Mouse (Mus musculus) lung, postnatal 25 days (tissue): ENCODE measurements around the gene Hoxc6.
A peak's percentile ranks its signal among the peaks of the same experiment; 100 is the strongest.

Experiments
- DNase-seq: peaks from one replicate; pipeline ENCODE4 v3.0.0; 2022; ENCODE audit warnings: low spot score

Hoxc6 gene

DNA sequence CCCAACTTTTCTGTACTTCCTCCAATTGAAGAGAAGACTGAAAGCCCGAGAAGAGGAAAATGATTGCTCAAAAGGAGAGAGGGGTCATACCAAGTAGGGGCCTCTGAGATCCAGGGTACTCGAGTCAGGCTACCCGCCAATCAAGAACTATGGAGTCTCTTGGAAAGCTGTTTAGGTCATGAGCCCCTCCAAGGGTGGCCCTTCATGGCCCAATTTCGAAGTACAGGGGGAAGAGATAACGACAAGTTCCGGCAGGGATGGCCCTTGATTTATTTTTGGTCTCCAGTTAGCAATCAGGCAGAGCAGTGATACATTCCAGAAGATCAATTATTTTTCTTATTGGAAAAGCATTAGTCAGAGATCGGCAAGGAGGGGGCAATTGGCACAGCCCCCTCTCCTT lies 6.3 kb upstream of the Hoxc6 start:
- no peak for DNase-seq

DNA sequence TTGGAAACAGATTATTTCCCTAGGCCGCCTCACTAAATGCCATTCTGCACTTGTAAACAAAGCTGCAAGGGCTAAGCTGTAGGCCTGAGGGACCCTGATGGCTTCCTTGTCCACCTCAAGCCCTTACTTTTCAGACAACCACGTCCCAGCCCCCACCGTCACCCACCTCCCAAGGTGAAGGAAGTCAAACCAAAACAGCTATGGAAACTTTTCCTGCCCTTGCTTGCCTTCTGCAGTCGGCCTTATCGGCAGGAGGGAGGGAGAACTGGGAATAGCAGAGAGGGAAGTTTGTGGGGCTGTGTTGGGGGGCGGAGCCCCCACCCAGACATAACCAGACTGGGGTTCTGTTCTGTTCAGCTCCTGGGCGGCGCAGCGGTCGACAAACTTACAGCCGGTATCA lies 5.9 kb upstream of the Hoxc6 start:
- no peak for DNase-seq

DNA sequence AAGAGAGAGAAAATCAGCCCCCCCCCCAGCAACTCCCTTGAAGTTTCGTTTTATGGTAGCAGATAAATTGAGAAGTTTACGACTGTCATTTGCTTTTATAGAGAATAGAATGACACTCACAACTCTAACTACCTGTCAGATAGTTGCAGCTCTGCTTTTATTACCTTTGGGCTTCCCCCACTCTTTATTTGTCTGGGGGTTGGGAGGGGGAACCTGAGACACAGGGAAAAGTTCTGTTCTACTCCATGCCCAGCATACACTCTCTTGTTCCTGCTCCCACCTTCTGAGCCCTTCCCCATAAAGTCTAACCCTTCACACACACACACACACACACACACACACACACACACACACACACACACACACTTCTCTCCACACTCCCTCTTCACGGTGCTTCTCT lies 5.2 kb upstream of the Hoxc6 start:
- no peak for DNase-seq

DNA sequence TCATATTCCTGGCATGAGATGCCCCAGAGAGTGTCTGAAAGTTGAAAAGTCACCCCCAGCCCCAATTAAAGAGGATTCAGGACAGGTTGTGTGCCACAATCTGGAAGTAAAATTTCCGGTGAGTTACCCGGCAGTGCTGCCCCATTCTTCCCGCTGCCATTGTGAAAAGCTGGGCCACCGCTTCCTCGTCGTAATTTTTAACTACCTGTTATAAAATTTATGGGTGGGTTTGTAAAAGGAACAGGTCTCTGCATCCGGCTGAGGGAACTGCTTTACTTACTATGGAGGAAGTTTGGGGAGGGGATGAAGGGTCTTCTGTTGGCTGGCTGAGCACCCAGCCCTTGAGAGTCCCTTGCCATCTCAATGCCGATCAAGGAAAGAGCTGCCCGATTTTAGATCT lies 1.5 kb upstream of the Hoxc6 start:
- no peak for DNase-seq

DNA sequence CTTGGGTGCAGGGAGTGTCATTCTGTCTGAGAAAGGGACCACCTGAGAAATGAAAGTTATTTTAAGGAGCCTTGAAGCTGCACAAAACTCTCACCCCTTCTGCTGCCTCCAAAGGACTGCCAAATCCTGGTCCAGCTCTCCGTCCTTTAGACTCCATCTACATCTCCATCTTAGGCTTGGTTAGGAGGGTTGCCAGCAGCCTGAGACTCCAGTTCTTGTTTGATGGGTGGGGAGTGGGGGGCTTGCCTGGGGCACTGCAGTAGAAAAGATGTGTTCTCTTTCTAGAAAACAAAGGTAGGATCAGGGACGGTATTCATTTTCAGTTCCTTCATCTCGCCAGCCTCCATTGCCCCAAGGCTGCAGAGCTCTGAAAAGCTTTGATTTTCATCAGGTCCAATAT lies 626 bp upstream of the Hoxc6 start:
- no peak for DNase-seq

DNA sequence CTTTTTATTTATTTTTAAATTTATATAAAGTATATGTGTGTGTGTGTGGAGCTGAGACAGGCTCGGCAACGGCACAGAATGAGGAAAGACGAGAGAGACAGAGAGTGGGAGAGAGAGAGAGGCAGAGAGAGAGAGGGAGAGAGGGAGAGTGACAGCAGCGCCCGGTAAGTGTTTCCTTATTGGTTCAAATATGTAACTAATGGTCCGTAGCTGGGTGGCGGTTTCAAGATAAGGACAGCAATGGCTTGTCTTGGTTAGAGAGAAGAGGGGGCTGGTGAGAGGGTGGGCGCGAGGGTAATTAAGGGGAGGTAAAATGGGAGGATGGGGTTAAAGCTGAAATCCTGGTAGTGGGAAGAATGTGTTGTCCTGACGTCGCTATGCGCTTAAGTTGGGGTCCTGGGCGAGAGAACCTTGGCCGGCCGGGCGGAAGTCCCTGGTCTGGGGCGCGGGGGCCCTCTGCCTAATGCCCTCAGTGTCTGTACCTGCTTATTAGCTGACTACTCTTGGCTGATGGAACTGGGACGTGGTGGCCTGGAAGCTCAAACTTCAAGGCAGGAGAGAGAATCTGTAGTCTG lies 638 bp downstream of the Hoxc6 start:
- no peak for DNase-seq

DNA sequence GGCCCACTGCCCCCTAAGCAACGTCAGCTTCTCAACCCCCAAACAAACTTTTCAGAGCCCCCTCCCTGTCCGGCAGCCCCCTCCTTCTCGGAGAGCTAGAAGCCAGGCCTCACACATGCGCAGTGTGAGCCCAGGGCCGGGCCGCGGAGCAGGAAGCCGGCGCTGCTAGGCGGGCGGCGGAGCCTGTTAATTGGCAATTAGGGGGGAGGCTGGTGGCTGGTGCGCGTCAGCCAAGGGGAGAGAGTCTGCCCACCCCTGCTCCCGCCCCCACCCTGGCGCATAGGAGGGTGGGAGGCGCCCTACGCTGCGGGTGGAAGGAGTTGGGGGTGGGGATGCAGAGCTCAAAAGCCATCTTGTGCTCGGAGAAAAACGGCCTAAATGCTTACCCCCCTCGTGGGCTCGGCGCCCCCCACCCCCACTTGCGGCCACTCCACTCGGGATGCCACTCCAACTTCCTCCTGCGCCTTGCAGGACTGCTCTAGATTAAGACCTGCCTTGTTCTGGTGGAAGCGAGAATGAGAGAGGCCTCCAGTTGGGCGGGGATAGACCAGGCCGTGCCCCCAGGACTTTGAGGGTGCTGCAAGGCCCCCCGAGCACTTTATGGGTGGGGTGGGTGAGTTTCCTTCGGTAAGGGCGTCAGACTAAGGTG lies 1.2 kb downstream of the Hoxc6 start:
- peak; percentile 12 for DNase-seq

DNA sequence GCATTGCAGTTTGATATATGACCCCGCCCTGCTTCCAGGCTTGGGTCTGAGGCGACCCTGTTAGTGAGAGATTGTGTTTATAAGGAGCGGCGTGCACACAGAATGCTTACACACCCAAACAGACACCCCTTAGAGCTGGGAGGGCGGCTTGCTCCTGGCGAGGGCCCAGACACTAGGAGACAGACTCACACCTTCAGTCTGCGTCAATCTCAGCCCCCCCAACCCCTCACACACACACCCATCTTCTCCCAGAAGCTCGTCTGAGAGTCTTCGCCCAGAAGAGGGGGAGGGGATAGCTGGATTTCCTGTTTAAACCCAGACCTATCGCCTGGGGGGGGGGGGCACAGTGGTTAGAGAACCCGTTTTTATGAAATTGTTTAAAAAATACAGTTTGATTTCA lies 1.9 kb downstream of the Hoxc6 start:
- no peak for DNase-seq

DNA sequence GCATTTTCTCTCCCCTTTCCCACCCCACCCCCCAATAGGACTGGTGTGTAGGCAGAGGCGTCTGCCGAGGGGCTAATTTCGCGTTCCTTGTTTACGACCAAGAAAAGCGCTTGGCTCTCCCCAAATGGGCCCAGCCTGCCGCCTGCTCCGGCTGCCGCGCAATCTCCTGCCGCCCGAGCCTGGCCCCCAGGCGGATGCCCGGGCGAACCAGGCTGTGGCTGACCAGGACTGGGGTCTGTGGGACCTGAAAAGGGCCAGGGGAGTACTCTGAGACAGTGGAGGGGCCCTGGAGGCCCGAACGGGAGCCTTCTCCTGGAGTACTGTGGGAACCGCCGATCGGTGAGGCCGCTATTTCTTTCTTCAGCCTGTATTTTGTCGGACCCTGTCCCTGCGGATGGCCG lies 2.4 kb downstream of the Hoxc6 start:
- DNase-seq, result no peak

DNA sequence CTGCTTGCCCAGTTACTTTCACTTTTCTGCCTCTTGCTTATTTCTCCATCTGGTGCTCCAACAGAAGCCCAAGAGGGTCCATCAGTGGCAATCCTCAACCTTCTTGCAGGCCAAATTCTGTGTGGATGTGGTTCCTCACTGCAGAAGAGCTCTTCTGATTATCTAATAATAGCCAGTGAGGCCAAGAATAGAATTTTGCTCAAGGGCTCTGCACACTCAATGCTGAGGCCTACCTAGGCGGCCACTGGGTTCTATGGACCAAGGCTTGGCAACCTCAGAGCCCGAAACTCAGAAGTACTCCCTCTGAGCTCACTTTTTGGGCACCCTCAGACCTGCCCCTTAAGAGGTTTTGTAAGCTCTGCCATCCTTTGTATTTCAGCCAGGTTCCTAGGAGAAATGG lies 3.3 kb downstream of the Hoxc6 start:
- no peak for DNase-seq

DNA sequence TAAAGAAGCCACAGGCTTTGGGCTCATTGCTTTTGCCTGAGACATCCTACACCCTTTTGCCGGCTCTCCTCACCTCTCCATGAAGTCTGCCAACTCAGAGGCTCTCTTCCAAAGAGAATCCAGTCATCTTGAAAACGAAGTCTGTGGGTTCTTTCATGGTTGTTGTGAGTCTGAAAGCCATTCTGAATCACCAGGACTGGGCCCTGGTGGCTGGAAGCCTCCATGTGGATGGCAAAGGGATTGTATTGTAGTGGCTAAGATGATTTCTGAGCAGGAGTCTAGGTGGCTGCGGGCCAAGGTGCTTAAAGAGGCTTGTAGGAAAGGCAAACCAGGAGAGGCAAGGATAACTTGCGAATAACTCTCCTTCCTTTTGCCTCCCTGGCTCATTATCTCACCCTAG lies 4.1 kb downstream of the Hoxc6 start:
- DNase-seq, result no peak

DNA sequence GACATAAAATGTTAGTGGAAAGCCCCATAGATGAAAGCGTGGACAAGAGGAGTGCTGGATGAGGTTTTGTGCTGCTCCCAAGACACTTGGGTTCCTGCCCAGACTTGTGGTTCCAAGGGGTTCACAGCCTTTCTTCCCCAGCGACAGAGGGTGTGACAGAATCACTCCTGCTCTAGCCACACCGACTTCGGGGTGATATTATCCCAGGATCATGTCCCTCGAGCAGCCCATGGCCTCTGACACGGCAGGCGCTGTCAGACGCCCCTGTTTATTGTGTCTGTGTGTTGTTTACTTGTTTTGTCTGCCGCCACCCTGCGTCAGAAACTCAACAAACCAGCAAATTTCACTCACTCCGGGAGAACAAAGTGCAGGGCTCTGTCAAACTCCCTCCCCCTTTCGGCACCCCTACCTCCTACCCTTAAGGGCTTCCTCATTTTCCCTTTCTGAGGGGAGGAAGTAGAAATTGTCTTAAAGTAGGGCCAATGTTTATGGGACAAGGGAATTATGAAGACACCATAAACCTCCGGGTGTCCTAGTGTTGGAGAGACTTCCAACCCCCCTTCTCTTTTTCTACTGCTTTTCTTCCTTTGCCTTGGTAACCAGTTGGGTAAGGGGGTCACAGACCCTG lies 4.9 kb downstream of the Hoxc6 start:
- no peak for DNase-seq

DNA sequence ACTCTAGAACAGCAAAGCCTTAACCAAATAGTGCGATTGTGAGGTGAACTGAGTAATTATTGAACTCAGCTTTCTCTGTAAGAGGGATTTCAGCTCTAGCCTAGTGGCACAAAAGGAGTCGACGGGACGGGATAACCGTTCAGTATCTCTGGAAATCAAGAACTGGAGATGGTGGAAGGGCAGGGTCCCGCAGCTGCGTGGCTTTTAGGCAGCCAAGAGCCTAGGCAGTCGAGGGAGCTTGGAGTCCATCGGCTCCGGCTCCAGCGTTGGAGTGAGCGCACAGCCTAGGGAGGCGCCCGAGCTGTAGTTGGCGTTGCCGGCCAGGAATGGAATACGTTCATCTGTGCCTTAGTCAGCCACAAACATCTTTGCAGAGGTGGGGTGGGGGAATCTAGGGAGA lies 7.3 kb downstream of the Hoxc6 start:
- DNase-seq, result no peak

DNA sequence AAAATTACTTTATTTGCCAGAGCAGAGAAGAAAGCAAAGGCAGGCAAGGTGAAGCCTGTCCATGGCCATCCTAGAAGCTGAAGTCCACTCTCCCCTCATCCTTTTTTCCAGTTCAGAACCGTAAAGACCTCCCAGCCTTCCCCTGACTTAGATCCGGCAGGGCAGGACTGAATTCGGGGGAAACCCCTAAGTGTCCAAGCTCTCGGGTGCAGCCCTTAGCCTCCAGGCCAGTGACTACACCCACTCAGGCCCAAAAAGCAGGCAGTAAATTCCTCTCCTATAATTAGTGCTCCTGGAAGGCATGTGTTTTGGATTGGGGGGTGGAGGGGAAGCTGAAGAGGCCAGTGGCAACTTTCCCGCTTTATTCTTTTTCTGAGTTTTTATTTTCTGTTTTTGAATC lies 7.7 kb downstream of the Hoxc6 start:
- no peak for DNase-seq

DNA sequence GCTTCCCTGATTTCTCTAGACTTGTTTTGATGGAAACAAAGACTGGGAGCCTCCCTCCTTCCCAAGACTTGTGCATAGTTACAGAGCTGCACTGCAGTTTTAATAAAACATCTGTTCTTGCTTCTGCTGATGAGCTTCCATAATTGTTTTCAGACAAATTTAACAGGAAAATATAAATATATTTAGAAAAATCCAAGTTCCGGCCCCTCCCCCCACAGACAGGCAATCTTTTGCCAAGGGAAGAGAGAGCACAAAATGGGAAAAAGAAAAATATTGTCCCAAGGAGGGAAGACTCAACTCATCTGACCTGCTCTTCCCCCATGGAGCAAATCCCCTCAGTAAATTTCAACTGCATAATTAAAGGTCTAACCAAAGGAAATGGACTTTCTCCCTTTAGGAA lies 8.3 kb downstream of the Hoxc6 start:
- DNase-seq, result no peak

DNA sequence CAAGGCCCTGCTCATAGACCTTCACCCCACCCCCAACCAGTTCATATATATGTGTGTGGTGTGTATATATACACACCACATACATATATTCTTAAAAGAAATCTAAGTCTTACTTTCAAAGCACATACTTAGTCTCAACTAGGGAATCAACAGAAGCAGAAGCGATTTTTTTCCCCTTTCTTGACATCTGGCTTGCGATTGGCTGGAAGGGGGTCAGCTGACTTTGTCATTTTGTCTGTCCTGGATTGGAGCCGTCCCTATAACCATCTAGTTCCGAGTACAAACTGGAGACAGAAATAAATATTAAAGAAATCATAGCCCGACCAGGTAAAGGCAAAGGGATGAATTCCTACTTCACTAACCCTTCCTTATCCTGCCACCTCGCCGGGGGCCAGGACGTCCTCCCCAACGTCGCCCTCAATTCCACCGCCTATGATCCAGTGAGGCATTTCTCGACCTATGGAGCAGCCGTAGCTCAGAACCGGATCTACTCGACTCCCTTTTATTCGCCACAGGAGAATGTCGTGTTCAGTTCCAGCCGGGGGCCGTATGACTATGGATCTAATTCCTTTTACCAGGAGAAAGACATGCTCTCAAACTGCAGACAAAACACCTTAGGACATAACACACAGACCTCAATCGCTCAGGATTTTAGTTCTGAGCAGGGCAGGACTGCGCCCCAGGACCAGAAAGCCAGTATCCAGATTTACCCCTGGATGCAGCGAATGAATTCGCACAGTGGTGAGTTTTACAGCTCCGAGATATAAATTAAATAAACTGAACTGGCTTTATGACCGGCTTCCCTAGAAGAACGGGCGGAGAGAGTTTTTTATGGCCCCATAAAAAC lies 11.4 kb downstream of the Hoxc6 start:
- no peak for DNase-seq

DNA sequence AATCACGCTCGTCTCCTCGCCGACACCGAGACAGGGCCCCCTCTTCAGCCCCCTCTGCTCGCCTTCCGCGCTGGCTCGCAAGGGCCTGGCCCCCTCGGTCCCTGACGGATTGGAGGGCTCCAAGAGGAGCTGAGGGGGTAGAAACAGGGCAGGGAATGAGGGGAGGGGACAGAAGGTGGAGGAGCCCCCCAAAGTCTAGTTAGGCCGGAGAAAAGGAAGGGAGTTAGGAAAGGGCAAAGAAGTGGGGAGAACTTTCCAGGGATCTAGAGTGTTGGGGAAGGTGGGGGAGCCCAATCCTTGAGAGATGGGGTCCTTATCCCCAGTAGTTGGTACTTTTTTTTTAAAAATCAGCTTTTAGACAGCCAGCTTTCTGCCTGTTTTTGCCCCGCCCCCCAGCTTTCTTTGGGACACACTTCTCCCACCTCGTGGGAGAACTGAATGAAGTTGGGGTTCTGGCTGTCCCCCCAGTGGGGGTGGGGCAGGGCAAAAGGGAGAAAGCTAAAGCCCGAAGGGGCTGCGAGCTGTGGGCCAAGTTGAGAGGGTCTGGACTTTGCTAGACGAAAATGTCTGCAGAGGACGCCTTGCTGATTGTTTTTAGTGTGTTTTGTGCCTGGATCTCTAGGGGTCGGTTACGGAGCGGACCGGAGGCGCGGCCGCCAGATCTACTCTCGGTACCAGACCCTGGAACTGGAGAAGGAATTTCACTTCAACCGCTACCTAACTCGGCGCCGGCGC lies 12.2 kb downstream of the Hoxc6 start:
- no peak for DNase-seq

DNA sequence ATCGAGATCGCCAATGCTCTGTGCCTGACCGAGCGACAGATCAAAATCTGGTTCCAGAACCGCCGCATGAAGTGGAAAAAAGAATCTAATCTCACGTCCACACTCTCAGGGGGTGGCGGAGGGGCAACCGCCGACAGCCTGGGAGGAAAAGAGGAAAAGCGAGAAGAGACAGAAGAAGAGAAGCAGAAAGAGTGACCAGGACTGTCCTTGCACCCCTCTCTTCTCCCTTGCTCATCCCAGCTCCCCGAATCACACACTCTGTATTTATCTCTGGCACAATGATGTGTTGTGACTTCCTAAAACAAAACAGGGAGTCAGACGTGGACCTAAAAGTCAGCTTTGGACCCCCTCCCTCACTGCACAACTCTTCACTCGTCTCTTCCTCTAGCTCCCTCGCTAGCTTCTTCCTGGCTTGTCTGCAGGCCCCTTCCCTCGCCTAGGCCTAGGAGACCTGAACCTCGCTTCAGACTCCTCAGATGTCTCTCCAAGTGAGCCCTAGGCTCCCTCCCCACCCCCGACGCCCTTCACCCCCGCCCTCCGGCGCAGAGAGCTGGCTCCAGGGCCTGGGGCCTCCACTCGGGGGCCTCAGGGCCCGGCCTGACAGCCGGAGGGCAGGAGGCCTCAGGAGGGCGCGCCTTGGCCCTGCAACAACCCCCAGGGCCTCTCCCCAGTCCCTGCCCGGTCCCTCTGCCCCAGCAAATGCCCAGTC lies 12.9 kb downstream of the Hoxc6 start:
- DNase-seq, result no peak

DNA sequence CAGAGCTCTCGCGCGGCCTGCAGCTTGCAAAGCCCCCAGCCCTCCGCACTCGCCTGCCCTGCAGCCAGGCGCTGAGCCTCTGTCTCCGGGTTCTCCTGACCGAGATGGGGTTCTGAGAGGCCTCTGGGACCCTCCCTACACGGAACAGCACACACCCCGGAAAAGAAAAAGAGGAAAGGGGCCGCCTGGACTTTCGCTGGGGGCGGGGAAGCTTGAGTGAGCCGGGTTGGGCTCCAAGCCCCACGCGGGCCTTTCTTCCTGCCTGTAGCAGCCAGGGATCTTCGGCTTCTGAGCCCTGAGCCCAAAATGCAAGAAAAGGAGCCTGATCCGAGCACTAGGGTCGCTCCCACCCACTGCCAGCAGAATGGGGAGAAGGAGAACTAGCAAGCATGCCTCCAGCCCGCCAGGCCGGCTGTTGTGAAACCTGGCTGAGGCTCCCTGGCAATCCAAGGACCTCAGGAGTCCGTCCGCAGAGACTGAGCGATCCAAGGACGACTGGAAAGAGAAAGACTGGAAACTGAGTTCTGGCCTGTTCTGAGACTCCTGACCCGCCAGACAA lies 13.9 kb downstream of the Hoxc6 start:
- DNase-seq, result no peak

DNA sequence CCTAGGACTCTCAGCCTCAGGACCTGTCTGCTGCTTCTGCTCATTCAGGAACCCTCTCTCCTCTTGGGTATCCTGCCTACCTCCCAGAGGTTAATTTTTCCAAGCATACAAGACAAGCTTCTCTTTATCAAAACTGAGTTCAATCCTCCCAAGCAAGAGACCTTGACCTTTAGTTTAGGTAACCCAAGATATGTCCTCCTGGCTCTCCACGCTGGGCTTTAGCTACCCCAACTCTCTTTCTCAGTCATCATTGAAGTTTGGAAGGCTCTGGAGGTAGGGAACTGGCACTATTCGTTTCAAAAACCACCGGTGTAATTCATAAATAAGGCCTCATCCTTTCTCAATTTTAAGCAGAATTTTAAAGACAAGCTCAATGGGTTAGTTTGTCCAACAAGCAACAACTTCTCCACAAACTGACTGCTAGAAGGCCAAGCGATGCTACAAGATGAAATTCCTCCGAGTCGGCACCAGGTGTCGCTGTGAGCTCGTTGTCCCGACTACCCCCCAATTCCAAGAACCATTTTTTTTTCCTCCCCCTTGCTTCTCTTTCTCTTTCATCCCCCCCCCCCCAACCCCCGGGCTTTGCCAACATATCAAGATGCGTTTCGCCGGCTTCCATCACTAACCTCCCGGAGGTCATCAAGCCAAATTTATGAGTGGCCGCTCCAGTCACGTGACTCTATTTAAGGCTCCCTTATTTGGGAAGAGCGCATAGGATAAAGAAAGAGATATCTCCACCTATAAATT lies 15.4 kb downstream of the Hoxc6 start:
- DNase-seq, result peak; percentile 17
